Mouse (Mus musculus): ENCODE measurements at regions not wholly inside any gene's neighbourhood (a gene's known extent, or its start where the extent isn't known, plus 50 kb on each side); places are given as distances from the start of the nearest gene placed in this dataset.

DNA sequence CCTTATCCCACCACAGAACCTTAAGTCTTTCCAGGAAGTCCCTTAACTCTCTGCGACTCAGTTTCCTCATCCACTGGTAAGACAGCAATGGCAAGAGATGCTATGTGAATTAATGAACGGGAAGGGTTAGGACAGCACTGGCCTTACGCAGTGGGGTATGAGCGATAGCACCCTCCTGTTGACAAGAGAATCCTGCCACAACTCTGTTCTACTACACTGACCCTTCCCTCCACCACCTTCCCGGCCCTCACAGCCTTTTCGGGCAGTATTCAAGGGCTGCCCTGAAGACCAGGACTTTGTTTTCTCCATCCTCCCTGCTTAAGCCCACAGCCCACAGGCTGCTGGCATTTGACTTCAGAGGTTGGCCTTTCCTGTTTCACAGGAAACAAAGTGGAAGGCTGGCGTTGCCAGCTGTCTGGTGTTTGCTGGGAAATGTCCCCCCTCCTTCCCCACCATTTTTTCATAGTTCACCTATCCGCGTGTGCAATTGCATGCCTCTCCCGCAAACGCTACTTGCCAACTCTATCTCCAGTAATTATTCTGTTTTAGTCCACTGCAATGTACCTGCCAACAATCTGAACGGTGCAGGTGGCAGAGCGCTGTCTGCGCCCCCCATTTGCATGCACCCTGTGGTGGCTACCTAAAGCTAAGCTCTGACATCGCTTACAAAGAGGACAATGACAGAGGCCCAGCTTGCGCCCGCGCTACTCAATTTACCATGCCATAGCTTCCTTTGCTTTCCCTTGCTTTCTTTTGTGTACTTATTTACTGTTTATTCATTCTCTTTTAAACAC, 251.2 kb upstream of the Sp8 start:
- TF ChIP-seq CTCF (IDR thresholded peaks at IDR 0.05; ENCODE audit: borderline replicate concordance, control insufficient read depth, extremely low read depth, insufficient read depth, low read length, poor library complexity) = no peak
- no peak for TF ChIP-seq POLR2A (IDR thresholded peaks at IDR 0.05; ENCODE audit: control insufficient read depth, extremely low read depth, insufficient read depth, low read length, poor library complexity)
